Mouse (Mus musculus): ENCODE data around the gene Utp14a. TPM values are rescaled to one million over a fixed set of nuclear protein-coding genes. Genes with fewer than 3 reads are reported as not detected.
"Not testable (repeated sequence)": the region's sequence is repeated elsewhere in the genome, so short reads cannot be mapped to it uniquely, and the experiment has no call there.

Utp14a gene
- total RNA-seq (2021): 10 to 100 TPM; 12.6 to 17.9 TPM

- DNase-seq (ENCODE audit: low spot score): peak; percentile 94
- intact Hi-C loops (cut with DNase I): no loop called here
Observed at GRCm38 (mm10) chrX:48256468-48257007, at the start of gene Utp14a. Gene Utp14a, plus strand, starts transcription at chrX:48256862.

GRCm38 (mm10) chrX:48207761-48208487, 48.7 kb upstream of the Utp14a start:
- intact Hi-C loops (cut with DNase I): no loop called here

GRCm38 (mm10) chrX:48208519-48209185, 48.0 kb upstream of the Utp14a start, which contains the start of gene Zdhhc9:
Gene Zdhhc9, minus strand, starts transcription at chrX:48208878.
- peak; percentile 77 for DNase-seq (ENCODE audit: low spot score)
- intact Hi-C loops (cut with DNase I): no loop called here

More at GRCm38 (mm10) chrX:48207761-48208487, 48.7 kb upstream of the Utp14a start:
- DNase-seq (ENCODE audit: low spot score): no peak

GRCm38 (mm10) chrX:48209746-48210145, 46.9 kb upstream of the Utp14a start:
- DNase-seq (ENCODE audit: low spot score); intact Hi-C loops (cut with DNase I): not testable (repeated sequence)

DNA sequence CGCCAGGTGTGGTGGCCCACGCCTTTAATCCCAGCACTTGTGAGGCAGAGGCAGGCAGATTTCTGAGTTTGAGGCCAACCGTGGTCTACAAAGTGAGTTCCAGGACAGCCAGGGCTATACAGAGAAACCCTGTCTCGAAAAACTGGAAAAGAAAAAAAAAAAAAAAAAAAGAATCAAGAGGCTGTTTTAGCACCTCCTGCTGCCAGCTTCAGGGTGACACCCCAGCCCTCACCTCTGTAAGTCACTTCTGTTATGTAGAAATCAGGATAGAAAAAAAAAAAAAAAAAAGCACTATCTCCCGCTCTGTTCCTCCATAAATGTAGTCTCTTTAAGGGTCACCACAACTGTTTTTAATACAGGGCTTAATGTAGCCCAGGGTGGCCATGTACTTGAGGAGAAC, 37.2 kb upstream of the Utp14a start:
- no peak for DNase-seq (ENCODE audit: low spot score)
- intact Hi-C loops (cut with DNase I): no loop called here

DNA sequence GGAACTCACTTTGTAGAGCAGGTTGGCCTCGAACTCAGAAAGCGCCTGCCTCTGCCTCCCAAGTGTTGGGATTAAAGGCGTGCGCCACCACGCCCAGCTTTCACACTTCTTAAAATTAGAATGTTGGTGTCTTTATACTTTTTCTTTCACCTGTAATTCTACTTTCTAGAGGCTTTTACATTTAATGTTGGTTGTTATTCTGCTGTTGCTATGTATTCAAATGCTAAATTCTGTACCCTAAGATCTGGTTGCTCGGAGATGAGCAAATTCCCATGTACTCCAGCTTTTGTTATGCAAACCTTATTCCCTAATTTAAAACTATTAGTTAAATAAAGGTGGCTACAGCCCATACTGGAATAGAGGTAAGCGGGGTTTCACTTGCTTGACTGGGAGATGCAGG, 34.0 kb upstream of the Utp14a start:
- no peak for DNase-seq (ENCODE audit: low spot score)
- intact Hi-C loops (cut with DNase I): no loop called here

- intact Hi-C loops (cut with DNase I): no loop called here
- DNase-seq (ENCODE audit: low spot score): no peak
Observed at GRCm38 (mm10) chrX:48226225-48226624, 30.4 kb upstream of the Utp14a start.

DNA sequence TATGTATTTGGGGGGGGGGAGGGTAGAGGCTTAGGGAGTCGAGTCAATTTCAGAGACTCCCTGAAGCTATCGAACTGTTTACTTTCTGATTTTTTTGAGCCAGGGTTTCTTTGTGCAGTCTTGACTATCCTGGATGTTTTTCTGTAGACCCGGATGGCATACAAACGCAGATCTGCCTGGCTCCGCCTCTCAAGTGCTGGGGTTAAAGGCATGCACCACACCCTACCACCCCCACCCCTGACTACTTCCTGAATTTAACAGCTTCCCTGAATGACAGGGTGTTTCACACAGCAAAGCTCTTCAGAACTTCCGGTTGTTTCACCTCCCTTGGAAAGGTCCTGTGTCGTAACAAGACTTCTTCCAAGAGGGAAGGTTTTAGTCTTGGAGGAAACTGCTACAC, 22.2 kb upstream of the Utp14a start:
- no peak for DNase-seq (ENCODE audit: low spot score)
- intact Hi-C loops (cut with DNase I): no loop called here

DNA sequence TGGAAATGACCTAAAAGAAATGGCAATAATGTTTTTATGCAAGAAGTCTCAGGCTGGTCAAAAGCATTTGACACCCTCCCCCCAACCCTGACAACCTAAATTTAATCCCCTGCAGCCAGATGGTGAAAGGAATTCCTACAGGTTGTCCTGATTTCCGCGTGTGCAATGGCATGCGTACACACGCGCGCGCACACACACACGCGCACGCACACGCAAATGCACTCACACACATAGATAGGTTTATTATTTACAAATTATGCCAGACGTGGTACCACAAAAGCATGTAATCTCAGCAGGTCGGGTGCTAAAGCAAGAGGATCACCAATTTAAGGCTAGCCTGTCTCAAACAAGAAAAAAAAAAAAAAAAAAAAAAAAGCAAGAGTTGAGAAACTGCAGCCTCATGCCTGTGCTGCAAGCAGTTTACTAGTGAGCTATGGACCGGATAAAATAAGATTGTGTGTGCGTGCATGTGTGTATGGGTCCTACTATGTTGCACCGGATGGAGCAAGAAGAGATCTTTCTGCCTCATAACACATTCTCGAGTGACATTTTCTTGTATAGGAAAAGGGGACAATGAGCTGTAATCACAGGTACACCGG, 733 bp upstream of the Utp14a start:
- DNase-seq (ENCODE audit: low spot score): no peak
- intact Hi-C loops (cut with DNase I): no loop called here

DNA sequence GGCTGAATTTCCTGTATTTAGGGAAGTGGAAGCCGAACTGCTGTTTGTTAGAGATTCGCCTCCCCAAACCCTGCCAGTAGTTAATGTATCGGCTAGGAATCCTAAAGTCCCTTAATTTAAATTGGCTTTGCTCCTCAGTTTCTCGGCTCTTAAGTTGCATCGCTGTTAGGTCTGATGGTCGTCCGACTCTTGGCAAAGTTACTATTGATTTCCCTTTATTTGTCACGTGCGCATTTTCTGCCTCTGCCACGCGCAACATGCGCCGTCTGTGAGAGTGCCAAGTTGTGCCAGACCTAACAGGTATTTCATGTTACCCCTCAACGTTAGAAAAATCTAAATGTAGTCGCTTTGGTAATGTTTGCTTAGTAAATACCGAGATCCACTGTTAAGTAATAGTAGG, 349 bp downstream of the Utp14a start:
- no peak for DNase-seq (ENCODE audit: low spot score)
- intact Hi-C loops (cut with DNase I): no loop called here

DNA sequence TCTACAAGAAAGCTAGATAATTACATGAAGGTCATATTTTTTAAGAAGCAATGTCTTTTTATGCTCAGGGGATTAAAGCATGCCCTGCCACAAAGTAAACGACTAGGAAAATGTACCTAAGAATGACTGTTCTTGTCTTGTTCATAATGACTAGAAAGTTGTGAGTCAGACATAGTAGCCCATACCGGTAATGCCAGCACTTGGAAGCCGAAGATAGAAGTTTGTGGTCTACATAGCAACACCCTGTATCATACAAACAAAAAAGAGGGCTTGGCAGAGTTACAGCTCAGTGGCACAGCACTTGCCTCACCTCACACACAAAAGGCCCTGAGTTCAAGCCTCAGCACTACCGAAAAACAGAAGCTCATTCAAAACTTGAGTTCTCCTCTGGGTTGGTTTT, 15.0 kb downstream of the Utp14a start:
- intact Hi-C loops (cut with DNase I): no loop called here

GRCm38 (mm10) chrX:48274634-48275033, 18.0 kb downstream of the Utp14a start:
- DNase-seq (ENCODE audit: low spot score): no peak
- intact Hi-C loops (cut with DNase I): no loop called here

More for the DNA sequence above, 15.0 kb downstream of the Utp14a start:
- no peak for DNase-seq (ENCODE audit: low spot score)

DNA sequence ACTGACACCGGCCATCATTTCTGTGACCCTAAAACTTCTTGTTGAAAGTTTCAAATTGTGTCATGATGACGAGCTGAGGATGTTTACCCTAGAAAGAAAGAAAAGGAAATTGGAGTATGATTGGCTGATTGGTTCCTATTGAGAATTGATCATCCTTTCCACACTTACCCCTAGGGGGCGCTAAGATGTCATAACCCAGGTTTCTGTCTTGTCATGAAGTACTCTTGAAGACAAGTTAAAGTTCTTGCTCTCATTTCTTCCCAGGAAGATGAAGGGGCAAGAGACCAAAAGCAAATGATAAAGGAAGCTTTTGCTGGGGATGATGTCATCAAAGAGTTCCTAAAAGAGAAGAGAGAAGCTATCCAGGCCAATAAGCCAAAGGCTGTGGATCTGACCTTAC, 21.4 kb downstream of the Utp14a start:
- intact Hi-C loops (cut with DNase I): loop anchor here (1.0 kb wide), 1 partner anchor 105 kb away; no protein-coding TSS in a partner anchor

GRCm38 (mm10) chrX:48284386-48285005, 27.8 kb downstream of the Utp14a start:
- no peak for DNase-seq (ENCODE audit: low spot score)
- intact Hi-C loops (cut with DNase I): loop anchor here (1.0 to 10.0 kb wide), 3 partner anchors 56 to 250 kb away; no protein-coding TSS in a partner anchor

More for the DNA sequence above, 21.4 kb downstream of the Utp14a start:
- DNase-seq (ENCODE audit: low spot score): no peak

DNA sequence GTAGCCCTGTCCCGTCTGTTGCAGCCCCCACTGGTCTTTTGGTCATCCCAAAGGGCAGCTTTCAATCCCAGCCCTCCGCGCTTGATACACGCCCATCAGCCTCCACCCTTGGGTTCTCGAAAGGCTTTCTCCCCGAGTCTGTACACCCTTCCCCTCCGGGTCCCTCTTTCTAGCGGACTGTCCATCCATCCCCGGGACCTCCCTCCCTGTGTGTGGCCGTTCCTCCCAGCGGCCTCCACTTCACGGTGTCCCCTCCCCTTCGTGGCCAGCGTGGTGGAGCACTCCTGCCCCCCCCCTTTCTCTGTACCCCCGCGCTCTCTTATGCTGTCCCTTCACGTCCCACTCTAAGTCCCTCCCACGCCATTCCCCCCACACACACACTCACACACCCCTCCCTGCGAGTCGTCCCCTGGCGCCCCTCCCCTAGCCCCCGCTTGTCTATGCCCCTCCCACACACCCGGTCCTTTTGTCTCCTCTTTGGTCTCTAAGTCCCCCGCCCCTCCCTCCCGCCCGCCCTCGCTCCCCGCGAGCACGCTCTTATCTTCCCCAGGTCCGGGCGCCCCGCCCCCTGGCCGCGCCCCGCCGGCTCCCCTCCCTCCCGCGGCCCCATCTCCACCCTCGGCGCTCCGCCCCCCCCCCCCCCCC, 28.5 kb downstream of the Utp14a start:
- intact Hi-C loops (cut with DNase I): loop anchor here (1.0 to 10.0 kb wide), 2 partner anchors 55 to 250 kb away; no protein-coding TSS in a partner anchor
- DNase-seq (ENCODE audit: low spot score): peak; percentile 72

GRCm38 (mm10) chrX:48285651-48286021, 29.0 kb downstream of the Utp14a start:
- intact Hi-C loops (cut with DNase I): loop anchor here (1.0 to 10.0 kb wide), 3 partner anchors 29 to 249 kb away; no protein-coding TSS in a partner anchor
- DNase-seq (ENCODE audit: low spot score): peak; percentile 47

GRCm38 (mm10) chrX:48286488-48286887, 29.8 kb downstream of the Utp14a start:
- DNase-seq (ENCODE audit: low spot score): no peak
- intact Hi-C loops (cut with DNase I): loop anchor here (2.0 to 10.0 kb wide), 2 partner anchors 28 to 248 kb away; no protein-coding TSS in a partner anchor

GRCm38 (mm10) chrX:48288008-48288407, 31.3 kb downstream of the Utp14a start:
- no peak for DNase-seq (ENCODE audit: low spot score)
- intact Hi-C loops (cut with DNase I): loop anchor here (10.0 kb wide), 1 partner anchor 247 kb away; no protein-coding TSS in a partner anchor

DNA sequence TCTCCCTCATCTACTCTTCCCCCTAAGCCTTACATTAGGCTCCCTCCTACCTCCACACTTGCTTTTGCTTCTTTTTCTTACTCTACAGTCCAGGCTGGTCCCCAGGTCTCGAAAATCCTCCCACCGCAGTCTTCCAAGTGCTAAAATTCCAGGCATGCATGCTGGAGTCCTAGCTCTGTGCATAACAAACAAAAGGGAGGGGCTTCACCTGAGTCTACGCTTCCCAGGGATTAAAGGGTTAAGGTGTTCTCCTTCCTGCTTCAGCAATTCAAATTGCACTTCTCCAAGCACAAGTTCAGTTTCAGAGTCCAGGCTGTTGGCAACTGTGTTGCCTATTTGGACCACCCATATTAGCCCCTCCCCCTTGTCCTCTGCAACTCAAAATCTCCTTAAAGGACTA, 34.8 kb downstream of the Utp14a start:
- intact Hi-C loops (cut with DNase I): no loop called here

More for the DNA sequence above, 34.8 kb downstream of the Utp14a start:
- no peak for DNase-seq (ENCODE audit: low spot score)
